Mouse (Mus musculus) left cerebral cortex, adult 9 months (tissue): ENCODE measurements around the gene Necap1.
A peak's percentile ranks its signal among the peaks of the same experiment; 100 is the strongest.

Experiments
- DNase-seq, 2 experiments: peaks; one replicate each; pipeline ENCODE4 v3.0.0; 2022; ENCODE audit warnings: low spot score in 2 of 2

The Necap1 gene

DNA sequence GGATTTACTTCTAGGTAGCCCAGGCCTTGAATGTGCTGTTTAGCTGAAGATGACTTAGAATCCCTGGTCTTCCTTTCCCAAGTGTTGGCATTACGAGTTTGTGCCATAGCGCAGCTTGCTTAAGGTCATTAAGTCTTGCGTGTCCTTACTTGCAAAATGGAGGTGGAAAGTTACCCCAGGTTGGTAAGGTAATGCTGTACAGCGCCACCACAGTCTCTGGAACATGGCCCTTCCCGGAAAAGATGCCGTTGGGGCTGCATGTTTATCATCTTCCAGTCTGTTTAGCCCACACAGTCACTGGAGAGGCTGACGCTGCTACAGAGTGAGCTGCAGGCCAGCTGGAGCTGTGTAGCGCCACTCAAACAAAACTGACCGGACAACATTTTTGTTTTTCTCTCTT, 9.3 kb downstream of the Necap1 start:
- DNase-seq: no peak

DNA sequence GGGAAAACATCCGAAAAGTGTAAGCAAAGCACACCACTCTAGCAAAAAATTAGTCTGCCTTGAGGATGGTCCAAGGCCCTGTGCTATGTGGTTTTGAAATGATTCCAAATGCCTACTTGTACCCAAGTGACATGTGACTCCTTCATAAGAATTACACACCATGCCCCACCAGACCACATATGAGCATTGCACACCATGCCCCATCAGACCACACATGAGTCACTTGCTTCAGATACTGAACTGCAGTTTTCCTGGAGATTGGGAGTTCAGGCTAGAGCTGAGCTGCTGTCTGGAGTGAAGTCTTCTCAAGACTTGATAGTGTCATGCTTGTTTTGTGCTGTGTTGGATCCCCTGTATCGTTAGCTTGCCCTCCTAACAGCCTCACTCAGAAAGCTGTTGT, 15.3 kb downstream of the Necap1 start:
- DNase-seq: no peak

DNA sequence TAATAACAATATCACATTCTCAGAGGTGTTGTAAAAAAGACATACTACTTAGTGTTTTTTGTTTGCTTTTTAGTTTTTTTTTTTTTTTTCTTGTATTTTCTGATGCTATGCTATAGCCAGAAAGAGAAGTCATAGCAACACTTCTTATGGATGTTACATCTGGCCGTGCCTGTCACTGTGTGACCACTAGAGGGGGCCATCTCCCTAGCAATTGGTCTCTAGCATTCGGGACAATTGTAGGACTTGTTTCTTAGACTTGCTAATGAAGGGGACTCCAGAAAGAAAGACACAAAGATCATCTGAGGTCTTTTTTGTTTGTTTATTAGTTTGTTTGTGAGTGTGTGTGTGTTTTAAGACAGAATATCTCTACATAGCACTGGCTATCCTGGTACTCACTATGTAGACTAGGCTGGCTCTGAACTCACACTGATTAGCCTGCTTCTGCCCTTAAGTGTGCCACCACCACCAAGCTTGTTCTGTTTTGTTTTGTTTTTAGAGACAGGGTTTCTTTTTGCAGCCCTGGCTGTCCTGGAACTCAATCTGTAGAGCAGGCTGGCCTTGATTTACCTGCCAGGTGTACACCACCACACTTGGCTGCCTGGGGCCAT, 18.3 kb downstream of the Necap1 start:
- peak in 1 of 2 experiments; percentile 73 for DNase-seq

DNA sequence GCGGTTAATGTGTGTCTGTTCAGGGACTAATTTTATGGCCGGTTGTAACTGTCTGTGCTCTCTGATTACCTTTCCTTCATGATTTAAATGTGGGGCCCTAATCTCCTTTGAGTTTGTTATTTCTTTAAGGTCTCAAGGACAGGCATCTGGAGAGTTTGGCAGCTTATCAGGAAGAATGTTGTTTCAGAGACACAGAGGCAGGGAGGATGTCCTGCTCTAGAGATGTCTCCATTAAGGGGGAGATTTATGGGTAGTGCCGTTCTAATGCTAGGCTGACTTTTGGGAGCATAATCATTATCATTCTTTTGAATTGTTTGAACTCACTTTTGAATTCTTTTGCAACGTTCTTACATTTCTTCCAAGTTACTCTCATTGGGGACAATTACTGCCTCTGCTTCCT, 45.6 kb downstream of the Necap1 start:
- no peak for DNase-seq

DNA sequence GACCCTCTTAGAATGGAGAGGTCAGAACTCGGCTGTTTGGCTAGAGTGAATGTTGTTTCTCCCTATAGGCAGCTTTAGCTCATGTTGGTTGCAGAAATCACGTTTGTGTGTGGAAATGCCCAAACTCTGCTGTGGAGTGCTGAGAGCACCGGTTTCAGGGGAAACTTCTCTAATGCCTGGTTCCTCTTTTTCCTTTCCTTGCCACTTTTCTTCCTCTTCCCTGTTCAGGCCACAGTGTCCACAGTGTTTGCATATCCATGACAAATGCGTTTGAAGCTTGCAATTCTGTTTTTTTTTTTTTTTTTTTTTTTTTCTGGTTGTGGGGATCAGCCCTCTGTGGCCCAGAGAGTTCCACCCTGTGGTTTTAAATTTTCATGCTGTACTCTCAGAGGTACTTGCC, 47.2 kb downstream of the Necap1 start, which contains the start of gene Clec4a1:
Gene Clec4a1 (plus strand): TSS at position 398 of the 400 bp plus-strand sequence.
- DNase-seq: no peak

DNA sequence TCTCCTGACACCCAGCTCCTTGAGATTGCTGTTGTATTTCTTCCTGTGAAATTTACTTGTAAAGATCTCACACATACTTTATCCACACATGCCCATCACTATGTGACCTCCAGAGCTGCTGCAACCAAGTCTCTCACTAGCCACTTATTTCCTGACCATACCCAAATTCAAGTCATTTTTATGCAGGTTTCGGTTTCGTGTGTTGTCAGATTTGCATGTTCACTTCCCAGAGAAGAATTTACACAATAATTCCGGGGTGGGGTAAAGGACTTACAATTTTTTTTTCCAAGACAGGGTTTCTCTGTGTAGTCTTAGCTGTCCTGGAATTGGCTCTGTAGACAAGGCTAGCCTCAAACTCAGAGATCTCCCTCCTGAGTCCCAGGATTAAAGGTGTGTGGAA, 60.6 kb downstream of the Necap1 start:
- DNase-seq: no peak
